Mouse (Mus musculus): ENCODE results near the gene Cys1.
"Not testable (repeated sequence)": the region's sequence is repeated elsewhere in the genome, so short reads cannot be mapped to it uniquely, and the experiment has no call there.

Cys1 gene

DNA sequence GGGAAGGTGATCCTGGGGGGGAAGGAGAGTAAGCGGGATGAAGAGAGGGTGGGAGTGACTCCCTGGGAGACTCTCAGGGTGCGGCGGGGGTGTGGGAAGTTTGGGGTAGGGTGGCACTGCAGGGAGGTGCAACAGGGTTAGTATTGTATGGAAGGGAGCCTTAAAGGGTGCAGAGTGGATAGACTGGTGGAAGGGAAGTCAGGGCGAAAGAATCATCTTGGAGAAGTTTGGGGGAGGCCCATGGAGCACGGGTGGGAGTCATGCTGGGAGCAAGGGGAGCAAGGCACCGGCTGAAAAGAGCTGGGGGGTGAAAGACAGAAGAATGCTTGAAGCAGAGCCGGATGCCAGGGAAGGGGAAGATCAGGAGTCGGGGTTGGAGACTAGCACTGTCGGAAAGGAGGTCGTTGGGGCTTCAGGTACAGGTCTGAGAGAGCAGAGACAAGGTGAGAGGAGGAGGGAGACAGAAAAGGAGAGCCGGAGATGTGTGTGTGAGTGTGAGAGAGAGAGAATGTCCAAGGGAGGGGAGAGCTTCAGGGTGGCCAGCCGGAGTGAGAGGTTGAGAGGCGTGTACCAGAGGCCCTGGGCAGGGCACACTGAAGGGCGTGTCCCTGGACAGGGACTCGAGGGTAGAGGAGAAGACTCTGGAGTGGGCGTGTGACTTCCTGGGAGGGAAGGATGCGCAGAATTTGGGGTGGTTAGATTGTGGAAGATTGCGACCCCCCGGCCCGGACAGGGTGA, at the start of gene Cys1:
Cys1 (minus strand) TSS at position 528 of the 738 bp plus-strand sequence.
- DNase-seq (ENCODE audit: low read depth, low spot score): no peak

DNA sequence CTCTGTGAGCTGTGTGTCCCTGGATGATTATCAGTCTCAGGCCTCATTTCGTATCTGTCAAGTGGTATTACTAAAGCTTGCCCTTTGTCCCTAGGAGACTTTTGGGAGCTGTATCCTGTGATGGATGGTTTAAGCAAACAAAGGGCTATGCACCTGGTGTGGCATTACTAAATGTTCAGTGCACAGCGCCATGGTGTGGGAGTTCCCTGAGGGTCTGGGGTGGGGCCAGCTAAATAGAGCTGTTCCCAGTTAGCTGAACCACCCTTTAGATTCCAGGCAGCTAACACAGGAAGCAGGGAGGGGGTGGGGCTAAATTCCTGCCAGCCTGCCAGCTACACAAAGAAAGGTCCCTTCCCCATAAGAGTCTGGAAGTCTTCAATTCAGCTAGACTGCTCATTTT, 42.8 kb upstream of the Cys1 start:
- no peak for DNase-seq (ENCODE audit: low read depth, low spot score)

DNA sequence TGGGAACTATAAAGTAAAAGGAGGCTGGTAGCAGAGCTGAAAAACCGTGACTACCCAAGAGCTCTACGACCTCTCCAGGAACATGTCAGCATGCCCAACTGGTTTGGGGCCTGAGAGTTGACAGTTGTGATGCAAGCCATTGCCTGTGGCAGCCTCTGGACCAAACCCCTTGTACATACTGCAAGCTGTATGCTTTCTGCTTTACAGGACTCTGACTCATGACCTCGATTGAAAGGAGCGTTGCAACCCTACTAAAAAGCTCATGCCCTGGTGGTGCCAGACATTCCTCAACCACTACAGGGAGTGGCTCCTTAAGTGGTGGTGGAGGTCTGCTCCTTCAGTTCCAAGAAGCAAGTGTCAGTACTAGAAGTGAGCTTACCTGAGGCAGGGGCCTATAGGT, 42.2 kb upstream of the Cys1 start:
- no peak for DNase-seq (ENCODE audit: low read depth, low spot score)

DNA sequence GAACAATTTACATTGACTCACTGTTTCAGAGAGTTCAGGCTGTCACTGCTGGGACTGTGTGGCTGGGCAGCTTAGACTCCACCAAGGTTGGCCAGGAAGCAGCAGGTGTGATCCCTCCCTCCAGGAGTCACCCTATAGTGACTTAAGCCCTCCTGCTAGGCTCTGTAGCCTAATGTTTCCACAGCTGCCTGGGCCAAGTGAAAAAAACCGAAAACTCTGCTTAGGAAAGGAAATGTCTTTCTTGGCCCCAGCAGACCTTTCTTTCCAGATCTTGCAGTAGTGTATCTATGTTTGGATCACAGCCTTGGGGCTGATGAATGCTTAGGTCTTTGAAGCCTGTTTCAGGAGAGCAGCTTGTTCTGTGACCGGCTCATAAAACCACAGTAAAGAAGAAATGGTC, 41.8 kb upstream of the Cys1 start:
- DNase-seq (ENCODE audit: low read depth, low spot score): no peak

DNA sequence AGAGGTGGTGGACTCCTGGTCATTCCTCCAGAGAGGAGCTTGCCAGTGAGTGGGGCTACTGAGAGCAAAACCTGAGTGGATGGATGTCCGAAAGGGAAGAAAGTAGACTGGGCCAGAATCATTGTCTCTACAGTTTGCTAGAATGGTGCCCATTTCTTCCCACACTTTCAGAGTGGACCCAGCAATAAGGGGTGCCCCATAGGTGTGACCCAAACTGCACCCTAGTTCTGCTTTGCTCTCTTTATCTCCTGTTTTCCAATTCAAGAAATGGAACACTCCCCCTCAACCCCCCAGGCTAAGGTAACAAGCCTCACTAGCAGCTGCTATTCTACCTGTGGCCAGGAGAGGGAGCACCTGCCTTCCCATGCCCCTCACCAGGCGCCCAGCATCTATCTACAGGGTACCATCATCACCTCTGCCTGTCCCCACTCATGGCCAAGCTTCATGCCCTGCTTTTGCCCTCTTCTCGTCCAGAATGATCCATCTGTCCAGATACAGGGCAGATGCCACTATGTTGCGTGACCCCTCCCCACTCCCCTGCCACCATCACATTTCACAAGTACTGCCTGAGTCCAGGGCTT, 35.2 kb upstream of the Cys1 start:
- DNase-seq (ENCODE audit: low read depth, low spot score): no peak

DNA sequence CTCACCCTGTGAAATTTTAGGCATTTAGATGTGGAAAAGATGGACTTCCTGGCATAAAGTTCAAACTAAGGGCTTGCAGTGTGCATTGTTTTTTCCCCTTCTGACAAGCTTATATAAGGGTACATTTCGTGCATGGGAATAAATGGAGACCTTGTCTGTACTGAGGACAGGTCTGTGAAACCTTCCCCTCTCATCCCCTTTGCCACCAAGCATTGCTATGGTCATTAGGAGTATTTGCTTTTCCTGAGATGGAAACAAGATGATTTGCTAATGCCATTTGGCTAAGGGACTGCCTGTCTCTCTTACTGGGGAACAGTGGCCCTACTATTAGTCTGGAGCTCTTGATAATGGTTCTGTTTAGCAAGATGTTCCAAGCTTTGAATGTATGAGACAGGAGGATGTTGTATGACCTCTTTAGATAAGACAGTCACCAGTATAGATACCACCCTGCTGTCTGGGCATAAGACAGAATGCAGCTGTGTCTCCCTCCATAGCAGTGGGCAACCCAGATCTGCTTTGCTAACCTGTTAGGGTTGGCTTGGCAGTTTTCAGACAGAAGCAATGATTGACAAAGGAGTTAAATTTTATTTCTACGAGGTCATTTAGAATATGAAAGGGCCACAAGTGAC, 33.8 kb upstream of the Cys1 start:
- DNase-seq (ENCODE audit: low read depth, low spot score): no peak

DNA sequence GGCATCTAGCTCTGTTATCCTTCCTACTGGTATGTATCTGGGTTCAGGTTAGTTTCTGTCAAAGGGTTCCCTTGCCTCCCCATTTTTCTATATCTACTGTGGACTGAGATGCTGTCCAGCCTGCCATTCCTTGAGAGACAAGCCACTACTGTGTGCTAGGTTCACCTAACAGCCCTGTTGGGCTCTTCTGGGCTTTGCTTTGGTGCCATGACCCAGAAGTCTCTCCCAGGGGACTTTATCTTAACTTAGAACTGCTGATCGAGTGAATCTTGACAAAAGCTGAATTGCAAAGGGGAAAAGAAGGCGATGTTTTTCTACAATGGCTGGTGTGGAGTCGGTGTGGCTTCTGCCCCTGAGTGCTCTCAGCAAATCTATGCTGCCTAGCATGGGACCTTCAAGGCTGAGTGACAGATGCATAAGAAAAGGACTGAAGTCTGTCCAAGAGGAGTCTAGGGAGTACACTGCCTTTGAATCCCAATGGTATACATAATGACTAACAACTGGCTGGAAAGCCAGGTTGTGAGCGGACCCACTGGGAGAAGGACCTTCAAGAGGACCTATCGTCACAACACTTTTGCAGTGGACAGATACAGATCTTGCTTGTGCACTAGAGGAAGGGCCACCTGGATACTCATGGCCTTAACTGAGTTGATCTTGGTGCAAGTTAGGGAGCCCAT, 33.1 kb upstream of the Cys1 start:
- DNase-seq (ENCODE audit: low read depth, low spot score): no peak

DNA sequence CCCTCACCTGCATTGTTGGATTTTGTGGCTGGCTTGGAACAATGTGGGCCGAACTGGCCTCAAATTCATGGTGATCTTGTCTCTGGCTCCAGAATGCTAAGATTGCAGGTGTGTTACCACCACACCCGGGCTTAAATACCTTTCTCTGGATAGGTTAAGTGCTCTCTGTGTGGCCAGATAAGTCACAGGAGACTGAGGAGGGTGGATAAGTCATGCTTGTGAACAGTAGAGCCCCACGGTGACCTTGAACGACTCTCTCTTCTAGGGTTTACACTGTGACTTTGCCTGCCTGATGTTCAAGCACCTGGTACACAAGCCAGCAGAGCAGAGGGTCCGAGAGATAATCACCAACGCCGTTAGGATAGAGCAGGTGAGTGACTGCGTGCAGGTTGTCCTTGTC, 30.8 kb upstream of the Cys1 start:
- DNase-seq (ENCODE audit: low read depth, low spot score): no peak

DNA sequence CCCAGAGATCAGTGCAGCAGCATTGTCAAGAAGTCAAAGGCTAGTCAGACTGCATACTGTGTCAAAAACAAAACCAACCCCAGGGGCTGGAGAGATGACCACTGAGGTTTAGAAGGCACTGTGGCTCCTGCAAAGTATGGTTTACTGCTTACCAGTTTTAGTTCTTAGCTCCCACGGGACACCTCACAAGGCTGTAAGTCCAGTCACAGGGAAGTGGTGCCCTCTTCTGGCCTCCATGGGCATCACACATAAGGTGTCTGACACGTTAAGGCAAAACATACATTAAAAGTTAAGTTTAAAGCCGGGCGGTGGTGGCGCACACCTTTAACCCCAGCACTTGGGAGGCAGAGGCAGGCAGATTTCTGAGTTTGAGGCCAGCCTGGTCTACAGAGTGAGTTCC, 29.1 kb upstream of the Cys1 start:
- no peak for DNase-seq (ENCODE audit: low read depth, low spot score)

DNA sequence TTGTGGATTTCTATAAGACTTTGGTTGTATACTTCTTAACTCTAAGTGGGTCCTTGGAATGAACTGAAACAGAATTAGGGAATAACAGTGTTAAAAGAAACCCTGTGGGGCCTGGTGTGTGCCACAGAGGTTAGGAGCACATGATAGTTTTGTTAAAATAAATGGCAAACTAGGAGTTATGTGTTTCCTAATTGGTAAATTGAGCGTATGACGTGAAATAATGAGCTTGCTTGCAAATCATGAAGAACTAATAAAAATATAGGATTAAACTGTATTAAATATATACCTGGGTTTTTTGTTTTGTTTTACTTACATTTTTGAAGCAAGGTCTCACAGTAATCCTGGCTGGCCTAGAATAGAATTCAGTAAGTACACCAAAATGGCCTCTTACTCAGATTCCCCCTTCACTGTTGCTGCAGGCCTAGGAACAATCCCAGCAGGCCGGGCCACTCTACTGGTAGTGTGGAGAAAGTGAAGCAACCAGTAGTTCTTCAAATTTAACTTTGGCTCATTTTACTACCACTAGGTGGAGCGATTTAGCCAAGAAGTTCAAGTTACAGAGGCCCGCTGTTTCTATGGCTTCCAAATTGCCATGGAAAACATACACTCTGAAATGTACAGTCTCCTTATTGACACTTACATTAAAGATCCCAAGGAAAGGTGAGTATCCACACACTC, 28.4 kb upstream of the Cys1 start:
- peak; percentile 70 for DNase-seq (ENCODE audit: low read depth, low spot score)

DNA sequence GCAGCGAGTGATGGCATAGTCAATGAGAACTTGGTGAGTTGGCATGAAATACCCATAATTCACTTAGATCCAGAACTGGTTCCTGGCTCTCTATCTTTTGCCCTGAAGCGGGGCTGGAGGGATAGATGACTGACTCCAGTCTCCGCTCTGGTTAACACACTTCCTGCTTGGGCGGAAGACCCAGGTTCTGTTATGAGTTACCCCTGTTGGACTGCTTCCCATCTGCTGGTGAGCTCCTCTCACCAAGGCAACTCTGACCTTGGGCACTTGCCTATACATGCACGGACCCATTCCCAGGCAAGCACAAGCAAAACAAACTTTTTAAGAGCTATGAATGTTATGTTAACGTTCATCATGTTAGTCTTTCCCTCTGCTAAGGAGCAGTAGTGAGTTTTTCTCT, 27.8 kb upstream of the Cys1 start:
- no peak for DNase-seq (ENCODE audit: low read depth, low spot score)

DNA sequence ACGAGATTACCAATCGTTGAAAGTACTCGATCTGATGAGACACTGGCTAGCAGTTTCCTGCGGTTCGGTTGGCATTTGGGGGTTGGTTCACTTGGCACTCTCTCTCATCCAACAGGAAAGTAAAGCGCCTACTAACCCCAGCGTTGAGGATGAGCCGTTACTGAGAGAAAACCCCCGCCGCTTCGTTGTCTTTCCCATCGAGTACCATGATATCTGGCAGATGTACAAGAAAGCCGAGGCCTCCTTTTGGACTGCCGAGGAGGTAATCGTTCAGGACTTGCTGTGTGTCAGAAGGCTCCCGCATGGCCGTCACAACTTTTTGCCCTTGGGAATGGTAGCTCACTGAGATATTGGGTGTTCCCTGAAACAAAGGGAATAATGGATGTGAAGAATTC, 27.2 kb upstream of the Cys1 start:
- no peak for DNase-seq (ENCODE audit: low read depth, low spot score)

DNA sequence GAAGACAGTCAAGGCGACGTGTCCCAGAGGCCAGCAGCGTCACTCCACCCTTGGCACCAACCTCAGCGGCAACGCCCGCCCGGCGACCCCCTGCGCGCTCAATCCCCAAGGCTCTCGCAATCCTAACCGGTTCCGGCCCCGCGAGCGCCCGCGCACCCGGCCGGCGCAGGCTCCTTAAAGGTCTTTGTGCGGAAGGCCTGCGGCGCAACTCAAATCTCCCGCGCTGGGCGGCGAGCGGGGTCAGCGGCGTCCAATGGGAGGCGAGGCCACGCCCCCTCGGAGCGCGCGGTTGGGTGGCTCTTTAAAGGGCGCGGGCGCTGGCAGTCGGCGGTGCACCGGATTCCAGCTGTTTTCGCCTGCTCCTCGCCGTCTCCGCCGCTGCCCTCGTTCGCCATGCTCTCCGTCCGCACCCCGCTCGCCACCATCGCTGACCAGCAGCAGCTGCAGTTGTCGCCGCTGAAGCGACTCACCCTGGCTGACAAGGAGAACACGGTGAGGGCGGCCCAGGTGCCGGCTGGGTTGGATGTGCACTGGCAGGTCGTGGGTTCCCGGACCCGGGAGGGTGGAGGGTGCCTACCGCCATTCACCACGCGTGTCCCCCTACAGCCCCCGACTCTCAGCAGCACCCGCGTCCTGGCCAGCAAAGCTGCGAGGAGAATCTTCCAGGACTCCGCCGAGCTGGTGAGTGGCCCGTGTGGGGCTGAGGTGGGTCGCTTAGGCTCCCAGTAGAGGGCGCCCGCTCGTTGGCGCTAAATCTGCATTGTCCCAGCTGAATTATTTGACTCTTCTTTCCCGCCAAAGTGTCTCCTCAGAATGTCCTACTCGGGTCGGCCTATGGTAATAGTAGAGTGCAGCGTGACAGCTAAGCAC, 26.6 kb upstream of the Cys1 start, which contains the start of gene Rrm2:
Rrm2 (plus strand) TSS at position 288 of the 870 bp plus-strand sequence.
- DNase-seq (ENCODE audit: low read depth, low spot score): peak; percentile 75

DNA sequence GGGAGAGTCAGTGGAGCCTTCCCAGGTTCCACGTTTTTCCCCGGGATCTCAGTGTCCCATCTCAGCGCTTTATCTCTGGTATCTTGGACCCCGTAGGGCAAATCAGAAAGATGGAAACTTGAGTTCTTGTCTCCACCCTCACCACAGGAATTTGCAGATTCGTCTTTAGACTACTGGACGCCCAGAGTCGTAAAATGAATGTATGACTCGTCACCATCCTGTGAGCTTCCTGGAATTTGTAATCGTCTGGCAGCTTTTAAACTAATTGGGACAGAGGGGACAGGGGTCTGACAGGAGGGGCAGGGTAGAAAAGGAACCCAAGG, 25.8 kb upstream of the Cys1 start:
- no peak for DNase-seq (ENCODE audit: low read depth, low spot score)

DNA sequence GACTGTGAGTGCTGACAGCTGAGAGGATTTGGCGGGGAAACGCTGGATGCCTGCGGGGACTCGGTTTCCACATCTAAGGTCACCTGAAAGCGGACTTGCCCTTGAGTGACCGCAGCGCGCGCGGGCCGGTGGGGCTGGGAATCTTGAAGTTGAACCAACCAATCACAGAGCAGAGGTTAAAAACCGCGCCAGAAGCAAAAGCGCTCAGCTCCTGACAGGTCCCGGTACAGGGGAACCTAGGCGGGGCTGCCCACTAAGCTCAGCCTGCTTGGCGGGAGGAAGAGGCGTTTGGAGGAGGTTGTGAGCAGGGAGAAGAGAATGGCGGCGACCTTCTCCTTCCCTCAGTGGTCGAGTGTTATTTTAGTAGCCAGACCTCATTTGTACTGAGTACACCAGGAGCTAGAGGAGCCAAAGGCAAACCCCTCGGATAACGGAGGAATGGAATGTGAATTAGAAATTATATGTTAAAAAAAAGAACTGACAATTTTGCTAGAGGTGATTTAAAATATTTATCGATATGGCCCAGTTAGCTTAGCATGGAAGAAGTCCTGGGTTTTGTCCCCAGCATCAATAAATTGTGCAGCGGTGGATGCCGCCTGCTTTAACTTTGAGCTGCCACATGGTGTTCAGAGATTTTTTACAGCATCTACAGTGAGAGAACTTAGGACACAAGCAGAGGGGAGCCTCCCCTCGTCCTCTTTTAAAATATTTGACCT, 25.3 kb upstream of the Cys1 start:
- no peak for DNase-seq (ENCODE audit: low read depth, low spot score)

DNA sequence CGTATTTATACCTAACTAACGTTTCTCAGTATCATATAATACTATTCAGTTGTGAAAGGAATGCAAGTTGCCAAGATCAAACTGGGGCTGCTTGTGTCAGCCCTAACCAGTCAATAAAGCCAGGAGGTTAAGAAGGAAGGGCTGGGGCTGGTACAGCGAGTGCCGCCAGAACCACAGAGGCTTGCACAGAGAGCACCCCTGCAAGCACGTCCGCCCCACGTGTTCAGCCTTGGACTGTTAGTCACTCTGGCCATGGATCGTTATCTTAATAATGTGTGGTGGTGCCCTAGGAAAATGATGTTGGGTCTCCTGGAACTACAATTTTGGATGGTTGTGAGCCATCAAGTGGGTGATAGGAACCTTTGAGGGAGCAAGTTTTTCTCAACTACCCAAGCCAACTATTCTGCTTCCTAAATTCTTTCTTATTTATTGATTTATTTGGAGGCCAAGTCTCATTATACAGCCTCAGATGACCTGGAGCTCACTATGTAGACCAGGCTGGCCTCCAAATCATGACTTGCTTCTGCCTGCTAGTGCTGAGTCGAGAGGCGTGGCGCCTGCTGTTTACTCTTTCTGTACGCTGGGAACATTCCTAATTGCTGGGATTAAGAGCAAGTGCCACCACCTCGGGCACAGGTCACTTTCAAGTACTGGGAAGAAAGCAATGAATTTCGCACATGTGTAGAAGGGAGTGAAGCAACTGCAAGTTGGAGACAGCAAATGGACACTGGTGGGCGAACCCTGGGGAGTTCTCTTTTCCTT, 24.1 kb upstream of the Cys1 start:
- DNase-seq (ENCODE audit: low read depth, low spot score): no peak

DNA sequence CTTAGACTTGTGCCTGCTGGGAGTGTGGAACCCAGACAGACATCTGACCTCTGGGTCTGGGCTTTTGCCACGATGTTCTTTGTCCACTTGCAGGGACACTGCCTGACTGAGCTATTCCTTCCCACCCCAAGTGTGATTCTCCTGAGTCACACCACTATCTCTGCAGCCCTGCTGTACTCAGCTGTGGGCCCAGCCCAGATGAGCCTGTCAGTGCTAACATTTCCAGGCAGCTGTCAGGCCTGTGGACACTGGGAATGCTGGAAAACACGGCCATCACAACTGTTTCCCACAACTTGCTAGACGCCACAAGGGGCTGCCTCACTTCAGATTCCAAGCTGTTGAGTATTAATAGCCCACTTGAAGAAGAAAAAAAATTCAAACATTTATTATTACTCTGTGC, 21.4 kb upstream of the Cys1 start:
- DNase-seq (ENCODE audit: low read depth, low spot score): no peak

DNA sequence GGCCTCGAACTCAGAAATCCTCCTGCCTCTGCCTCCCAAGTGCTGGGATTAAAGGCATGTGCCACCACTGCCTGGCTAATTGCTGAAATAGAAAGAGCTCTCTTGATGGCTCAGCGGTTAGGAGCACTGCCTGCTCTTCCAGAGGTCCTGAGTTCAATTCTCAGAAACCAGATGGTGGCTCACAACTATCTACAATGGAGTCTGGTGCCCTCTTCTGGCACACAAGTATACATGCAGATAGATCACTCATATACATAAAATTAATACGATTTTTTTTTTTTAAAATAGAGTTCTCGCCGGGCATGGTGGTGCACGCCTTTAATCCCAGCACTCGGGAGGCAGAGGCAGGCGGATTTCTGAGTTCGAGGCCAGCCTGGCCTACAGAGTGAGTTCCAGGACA, 20.0 kb upstream of the Cys1 start:
- not testable (repeated sequence) for DNase-seq (ENCODE audit: low read depth, low spot score)

DNA sequence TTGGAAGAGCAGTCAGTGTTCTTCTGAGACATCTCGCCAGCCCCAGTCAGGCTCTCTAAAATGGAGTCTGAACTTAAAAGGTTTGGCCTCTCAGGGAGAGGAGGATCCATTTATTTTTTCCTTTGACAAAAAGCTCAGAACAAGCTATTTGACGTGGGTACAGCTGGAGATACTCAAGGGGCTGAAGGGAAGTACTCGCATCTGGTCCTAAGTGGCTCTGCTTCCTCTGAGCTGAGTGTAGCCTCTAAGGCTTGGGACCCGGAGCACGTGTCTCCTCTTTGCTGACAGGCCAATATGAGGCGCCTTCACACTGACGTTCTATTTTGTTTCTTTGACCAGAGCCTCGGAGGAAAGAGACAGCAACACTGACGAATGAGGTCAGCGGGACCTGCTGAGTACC, 18.0 kb upstream of the Cys1 start:
- DNase-seq (ENCODE audit: low read depth, low spot score): no peak

DNA sequence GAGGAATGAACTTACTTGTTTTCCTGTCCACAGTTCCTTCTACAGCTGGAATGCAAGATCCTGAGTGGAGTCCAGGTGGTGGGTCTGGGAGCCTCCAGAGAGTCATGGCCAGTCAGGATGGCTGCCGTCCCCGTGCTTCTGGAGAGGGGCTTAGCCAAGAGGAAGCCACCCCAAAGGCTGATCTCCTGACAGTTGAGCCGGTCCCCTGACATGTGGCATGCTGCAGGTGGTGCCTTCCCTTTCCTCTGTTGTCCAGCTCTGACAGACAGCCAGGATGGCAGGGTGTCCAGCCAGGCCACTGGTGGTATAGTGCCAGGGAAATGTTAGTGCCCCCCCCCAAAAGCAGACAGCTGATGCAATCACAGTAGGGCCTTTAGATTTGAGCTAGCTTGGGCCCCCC, 16.9 kb upstream of the Cys1 start:
- DNase-seq (ENCODE audit: low read depth, low spot score): no peak
